Mouse (Mus musculus) adrenal gland, postnatal 4 days (tissue): ENCODE measurements around the gene Dnajc7. TPM values are rescaled to one million over a fixed set of nuclear protein-coding genes. Genes with fewer than 3 reads are reported as not detected.
"Not testable (repeated sequence)": the region's sequence is repeated elsewhere in the genome, so short reads cannot be mapped to it uniquely, and the experiment has no call there.

ENCODE experiments used
- DNase-seq, 2 experiments: peaks; one replicate each; pipeline ENCODE4 v3.0.0; 2021 to 2022; ENCODE audit warnings: low spot score in 2 of 2, mixed read lengths in 2 of 2
- total RNA-seq, 2 experiments: library from RNA; stranded (reverse); gene quantifications; 2 replicates each; pipeline ENCODE4 v1.2.3; 2021

The Dnajc7 gene
- total RNA-seq, 2 experiments from 2014 or later = 296 to 306 TPM

DNA sequence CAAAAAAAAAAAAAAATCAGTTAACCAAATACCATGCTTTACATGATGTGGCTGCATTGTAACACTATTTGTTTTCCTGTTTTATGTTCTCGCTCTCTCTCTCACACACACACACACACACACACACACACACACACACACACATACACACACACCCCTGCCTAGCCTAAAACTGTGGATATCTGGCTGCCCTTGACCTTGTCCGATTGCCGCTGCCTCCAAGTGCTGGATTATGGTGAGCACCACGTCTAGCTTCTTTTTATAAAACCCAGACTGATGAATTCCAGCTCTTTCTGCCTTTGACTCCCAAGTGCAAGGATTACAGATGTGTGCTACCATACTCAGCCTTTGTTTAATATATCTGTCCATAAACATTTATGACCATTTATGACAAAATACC is 2.5 kb downstream of the Dnajc7 start:
- no peak for DNase-seq

- DNase-seq = not testable (repeated sequence)
Observed at GRCm38 (mm10) chr11:100616836-100617235, 3.1 kb downstream of the Dnajc7 start.

GRCm38 (mm10) chr11:100616332-100616731 is 3.6 kb downstream of the Dnajc7 start:
- DNase-seq = no peak

DNA sequence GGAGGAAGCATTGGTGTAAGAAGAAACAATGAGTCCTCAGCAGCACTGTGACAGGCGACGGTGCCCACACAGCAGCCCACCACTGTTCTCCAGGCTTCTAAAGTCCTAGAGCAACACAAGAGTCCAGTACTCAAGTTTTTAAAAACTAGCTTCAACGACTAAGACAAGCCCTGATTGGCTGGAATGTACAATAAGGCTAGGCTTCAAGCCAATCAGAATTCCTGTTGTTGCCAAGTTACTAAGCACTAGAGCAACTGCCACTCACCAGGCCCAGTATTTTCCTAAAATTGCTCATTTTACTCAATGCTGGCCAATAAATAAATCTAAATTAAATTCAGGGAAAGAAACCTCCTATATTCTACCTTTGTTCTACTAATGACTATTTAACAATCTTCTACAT is 6.7 kb downstream of the Dnajc7 start:
- no peak for DNase-seq

GRCm38 (mm10) chr11:100611627-100612026 is 8.3 kb downstream of the Dnajc7 start:
- DNase-seq = no peak

GRCm38 (mm10) chr11:100609997-100610680 is 9.8 kb downstream of the Dnajc7 start:
- DNase-seq = no peak

DNA sequence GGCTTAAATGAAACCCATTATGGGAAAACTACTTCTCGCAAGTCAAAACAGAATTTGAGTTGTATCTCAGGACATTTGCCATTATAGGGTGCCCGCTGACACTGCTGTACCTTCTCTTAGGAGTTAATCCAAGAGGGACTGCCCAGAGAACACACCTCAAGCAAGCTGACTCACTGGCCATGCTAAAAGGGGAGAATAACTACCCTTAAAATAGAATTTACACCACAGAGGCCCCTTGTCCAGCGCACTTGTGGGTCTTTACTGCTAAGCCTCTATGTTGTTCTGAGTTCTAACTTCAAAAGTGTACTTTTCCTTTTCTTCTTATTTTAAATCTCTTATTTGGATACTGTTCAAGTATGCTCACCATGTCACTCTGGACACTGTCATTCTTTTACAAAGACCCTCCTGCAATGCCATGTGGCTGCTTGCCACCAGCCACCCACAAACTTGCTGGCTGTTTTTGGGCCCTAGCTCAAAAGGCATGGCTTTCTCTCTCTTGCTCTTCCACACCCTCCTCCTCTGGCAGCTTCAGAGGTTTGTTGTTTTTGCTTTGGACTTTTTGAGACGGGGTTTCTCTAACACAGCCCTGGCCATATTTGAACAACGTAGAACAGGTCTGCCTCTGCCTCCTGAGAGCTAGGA is 10.5 kb downstream of the Dnajc7 start:
- DNase-seq = no peak

DNA sequence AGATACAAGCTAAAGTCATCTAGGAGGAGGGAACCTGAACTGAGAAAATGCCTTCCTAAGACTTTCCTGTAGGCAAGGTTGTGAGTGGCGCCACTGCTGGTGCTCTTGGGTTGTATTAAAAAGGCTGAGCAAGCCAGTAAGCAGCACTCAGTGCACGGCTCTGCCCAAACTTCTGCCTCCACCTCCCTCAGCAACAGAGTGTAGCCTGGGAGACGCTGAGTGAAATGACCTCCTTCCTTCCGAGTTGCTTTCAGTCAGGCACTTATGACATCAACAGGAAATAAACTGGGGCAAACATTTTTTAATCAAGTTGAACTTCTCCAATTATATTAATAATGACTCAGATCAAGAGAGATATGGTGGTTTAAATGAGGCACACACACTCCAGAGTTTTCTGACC is 11.2 kb downstream of the Dnajc7 start:
- DNase-seq = no peak

GRCm38 (mm10) chr11:100607121-100607520 is 12.8 kb downstream of the Dnajc7 start:
- no peak for DNase-seq

DNA sequence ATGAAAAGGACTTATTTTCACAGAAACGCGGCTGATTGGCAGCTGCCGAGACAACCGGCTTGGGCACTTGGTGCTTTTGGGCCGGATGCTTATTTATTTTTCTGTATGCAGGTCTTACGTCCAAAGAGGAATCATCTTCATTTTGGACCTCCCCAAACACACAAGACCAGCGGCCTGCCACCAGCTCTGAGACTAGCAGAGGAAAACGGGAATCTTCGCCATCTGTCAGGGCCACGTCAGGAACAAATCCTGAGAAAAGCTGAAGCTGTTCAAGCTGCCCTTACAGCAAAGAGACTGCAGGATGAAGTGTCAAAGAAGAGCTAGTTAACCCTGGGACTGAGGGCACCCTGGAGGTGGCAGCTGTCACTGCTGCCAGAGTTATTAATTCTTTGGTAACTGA is 14.5 kb downstream of the Dnajc7 start:
- no peak for DNase-seq

DNA sequence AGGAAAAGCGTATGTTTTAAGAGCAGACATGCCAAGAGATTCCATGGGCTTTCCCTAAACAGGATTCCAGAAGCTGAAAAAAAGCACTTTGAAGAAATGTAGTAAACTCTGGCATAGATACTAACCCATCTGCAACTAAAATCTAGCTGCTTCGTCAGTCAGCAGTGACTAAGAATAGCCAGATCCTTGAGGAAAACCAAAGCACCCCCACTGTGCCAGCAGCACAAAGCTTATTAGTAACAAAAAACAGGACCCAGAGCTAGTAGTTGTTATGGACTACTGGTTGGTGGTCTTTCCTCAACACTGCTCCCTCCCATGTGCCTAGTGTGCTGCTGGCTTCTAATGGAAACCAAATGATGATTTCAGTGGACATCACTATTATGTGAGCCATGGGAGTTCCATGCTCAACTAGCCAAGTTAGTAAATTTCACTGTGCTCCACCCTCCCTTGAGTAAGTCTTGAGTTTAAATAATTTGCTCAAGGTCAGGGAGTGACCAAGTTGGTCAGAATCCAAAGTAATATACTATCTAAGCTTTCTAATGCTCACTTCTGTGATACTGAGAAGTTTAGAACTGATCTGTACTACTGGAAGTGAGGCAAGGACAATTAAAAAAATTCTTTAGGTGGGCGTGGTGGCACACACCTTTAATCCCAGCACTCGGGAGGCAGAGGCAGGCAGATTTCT is 15.5 kb downstream of the Dnajc7 start:
- no peak for DNase-seq

GRCm38 (mm10) chr11:100603813-100604212 is 16.2 kb downstream of the Dnajc7 start:
- no peak for DNase-seq

DNA sequence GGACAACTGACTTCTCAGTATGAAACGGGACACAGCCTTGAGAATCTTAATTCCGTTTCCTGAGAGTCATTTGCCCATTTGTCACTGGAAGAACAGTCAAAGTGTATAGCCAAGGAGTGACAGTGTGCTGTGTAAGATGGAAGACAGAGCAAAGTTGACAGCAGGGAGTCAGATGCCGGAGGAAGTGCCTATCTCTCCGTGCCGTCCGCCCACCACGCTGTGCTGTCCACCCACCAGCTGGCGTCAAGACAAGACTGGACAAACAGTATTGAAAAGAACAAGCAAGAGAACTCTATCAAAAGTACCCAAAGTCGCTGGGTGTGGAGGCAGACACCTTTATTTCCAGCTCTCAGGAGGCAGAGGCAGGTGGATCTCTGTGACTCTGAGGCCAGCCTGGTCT is 16.8 kb downstream of the Dnajc7 start:
- no peak for DNase-seq

DNA sequence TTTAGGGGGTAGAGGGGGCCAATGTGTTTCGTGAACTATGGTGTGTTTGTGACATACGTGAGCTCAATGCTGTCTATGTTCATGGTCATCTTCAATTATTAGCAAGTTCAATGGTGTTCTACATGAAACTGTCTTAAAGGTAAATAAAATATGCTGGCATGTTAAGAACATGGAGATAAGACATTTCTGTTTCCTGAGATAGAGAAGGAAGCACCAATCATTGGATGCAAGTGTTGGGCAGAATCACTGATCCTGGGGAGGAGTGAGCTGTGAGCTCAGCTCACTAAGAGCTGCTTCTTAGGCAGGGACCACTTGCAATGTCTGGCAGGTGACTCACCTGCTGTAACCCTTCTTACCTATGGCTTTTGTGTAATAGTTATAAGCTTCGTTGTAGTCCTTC is 18.6 kb downstream of the Dnajc7 start:
- no peak for DNase-seq

GRCm38 (mm10) chr11:100598074-100598473 is 21.9 kb downstream of the Dnajc7 start:
- no peak for DNase-seq

GRCm38 (mm10) chr11:100595533-100595932 is 24.4 kb downstream of the Dnajc7 start:
- DNase-seq = no peak

- no peak for DNase-seq
Observed at GRCm38 (mm10) chr11:100594608-100595007, 25.4 kb downstream of the Dnajc7 start.

- no peak for DNase-seq
Observed at GRCm38 (mm10) chr11:100592346-100593046, 27.5 kb downstream of the Dnajc7 start.

- no peak for DNase-seq
Observed at GRCm38 (mm10) chr11:100588462-100588861, 31.5 kb downstream of the Dnajc7 start.

DNA sequence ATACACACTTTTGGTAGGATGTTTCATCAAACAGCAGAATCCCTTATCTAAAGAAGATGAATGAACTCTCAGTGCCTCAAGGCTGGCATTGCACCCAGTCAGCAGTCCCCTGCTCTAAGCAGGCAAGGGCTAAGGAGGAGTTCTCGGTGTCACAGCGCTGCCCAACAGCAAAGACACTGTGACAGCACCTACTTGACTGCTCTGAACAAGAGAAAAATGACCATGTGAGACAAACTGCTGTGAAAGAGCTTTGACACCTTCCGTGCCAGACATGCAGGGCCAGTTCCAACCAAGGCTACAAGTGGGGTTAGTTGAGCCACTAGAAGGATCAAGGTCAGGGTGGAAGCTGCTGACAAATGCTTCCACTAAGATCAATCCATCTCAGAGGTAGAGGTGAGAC is 34.8 kb downstream of the Dnajc7 start:
- DNase-seq = no peak

DNA sequence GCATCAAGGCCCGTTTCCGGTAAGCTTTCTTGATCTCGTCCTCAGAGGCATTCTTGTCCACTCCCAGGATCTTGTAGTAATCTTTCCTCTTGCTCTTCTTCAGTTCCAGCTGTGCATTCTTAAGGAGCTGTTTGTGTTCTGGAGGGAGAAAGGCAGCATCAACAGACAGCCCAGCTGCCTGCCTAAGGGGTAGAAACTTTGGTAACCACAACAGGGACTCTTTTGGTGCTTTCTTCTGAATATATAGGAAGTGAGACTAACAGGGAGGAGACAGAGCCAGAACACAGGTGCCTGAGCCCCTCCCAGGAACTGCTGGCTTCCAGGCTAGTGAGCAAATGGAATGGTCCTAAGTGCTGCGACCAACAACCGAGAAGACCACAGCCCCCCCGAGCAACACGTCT is 35.4 kb downstream of the Dnajc7 start:
- DNase-seq = no peak

DNA sequence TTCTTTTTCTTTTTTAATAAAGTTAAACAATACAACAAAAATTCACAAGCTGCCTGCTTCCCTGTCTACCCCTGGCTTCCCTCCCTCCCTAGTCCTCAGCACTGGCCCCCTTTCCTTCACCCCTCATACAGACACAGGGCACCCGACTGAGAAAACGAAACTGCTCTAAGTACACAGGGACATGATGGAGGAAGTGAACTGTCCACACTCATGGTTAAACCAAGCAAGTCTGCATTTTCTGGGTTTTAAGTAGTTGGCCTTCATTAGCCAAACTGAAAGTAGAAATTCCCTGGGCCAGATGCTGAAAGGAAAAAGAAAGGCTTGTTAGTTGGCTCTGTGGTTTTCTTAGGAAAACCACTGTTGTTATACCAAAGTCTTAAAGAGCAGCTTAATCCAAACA is 37.1 kb downstream of the Dnajc7 start:
- no peak for DNase-seq
